Mouse (Mus musculus) left cerebral cortex, adult 6 months (tissue): ENCODE data around the gene Abcc3. TPM values are rescaled to one million over a fixed set of nuclear protein-coding genes. Genes with fewer than 3 reads are reported as not detected.

ENCODE experiments used
- long read RNA-seq, 2 experiments: library from polyadenylated mRNA; unstranded; transcript quantifications; one replicate each; pipeline ENCODE4 v2.0.0; 2019 to 2020
- polyA plus RNA-seq: library from polyadenylated mRNA; unstranded; fragments of <200 nt; fragmentation: Nextera tagmentation; gene quantifications from 2 replicates; pipeline ENCODE4 v1.2.3, GENCODE M21; 2021

The Abcc3 gene
- 1.4 and 1.6 TPM in 2 replicates for polyA plus RNA-seq
- long read RNA-seq, experiment 1, full-length matches to known transcripts = 3 of 8 reads
- long read RNA-seq, experiment 1, partial matches to known transcripts = 4 of 8 reads
- long read RNA-seq, experiment 1, other reads (novel, unspliced or antisense) = 1 of 8 reads
- long read RNA-seq, experiment 2, partial matches to known transcripts = 2 of 2 reads
- long read RNA-seq, experiment 2, other reads (novel, unspliced or antisense) = 0 of 2 reads

GRCm38 (mm10) chr11:94392672-94393109 lies at the start of gene Abcc3:
Gene Abcc3, minus strand, starts transcription at chr11:94392997.

GRCm38 (mm10) chr11:94327693-94328643 lies 64.8 kb downstream of the Abcc3 start, which contains the start of gene Ankrd40:
Gene Ankrd40, plus strand, starts transcription at chr11:94328001.

GRCm38 (mm10) chr11:94321931-94322400 lies 70.8 kb downstream of the Abcc3 start, which contains the start of gene Luc7l3:
Gene Luc7l3, minus strand, starts transcription at chr11:94321988.

Other genes starting within 250 kb of the Abcc3 start
- 12.5 and 27.8 TPM in 2 replicates for gene Tob1, start 181.5 kb downstream of the Abcc3 start, polyA plus RNA-seq
- gene Wfikkn2, start 147.0 kb downstream of the Abcc3 start, polyA plus RNA-seq = 0.30 and 0.40 TPM in 2 replicates
- gene Gm21885, start 111.1 kb downstream of the Abcc3 start, polyA plus RNA-seq = not detected in 2 replicates
- 25.9 and 26.5 TPM in 2 replicates for gene Luc7l3, start 71.0 kb downstream of the Abcc3 start, polyA plus RNA-seq
- gene Ankrd40, start 65.0 kb downstream of the Abcc3 start, polyA plus RNA-seq = 26.0 and 30.8 TPM in 2 replicates
- 6.8 and 7.1 TPM in 2 replicates for gene Cacna1g, start 81.2 kb upstream of the Abcc3 start, polyA plus RNA-seq
- gene Spata20, start 93.2 kb upstream of the Abcc3 start, polyA plus RNA-seq = 0.16 and 0.25 TPM in 2 replicates
- 0.50 and 0.56 TPM in 2 replicates for gene Epn3, start 107.0 kb upstream of the Abcc3 start, polyA plus RNA-seq
- gene Mycbpap, start 128.7 kb upstream of the Abcc3 start, polyA plus RNA-seq = 0.97 and 0.98 TPM in 2 replicates
- 4.5 and 5.5 TPM in 2 replicates for gene Rsad1, start 156.3 kb upstream of the Abcc3 start, polyA plus RNA-seq
- gene Chad, start 172.1 kb upstream of the Abcc3 start, polyA plus RNA-seq = not detected in 2 replicates
- gene Acsf2, start 208.9 kb upstream of the Abcc3 start, polyA plus RNA-seq = 3.9 and 8.6 TPM in 2 replicates
- 25.2 and 77.8 TPM in 2 replicates for gene Lrrc59, start 236.8 kb upstream of the Abcc3 start, polyA plus RNA-seq